Mouse (Mus musculus) embryonic fibroblast, embryonic 13.5 days (primary cell): ENCODE data around the gene Slc22a15.

Experiments
- CTCF ChIP-seq: IDR thresholded peaks from 2 replicates; pipeline ENCODE4 v1.5.1; 2011; ENCODE audit warnings: mild to moderate bottlenecking, control low read depth, low read length, moderate library complexity, borderline replicate concordance; ENCODE audit not compliant: insufficient read depth
- POLR2A ChIP-seq: IDR thresholded peaks from 2 replicates; pipeline ENCODE4 v1.6.1; 2011; ENCODE audit warnings: low read depth, mild to moderate bottlenecking, control low read depth, low read length, moderate library complexity

DNA sequence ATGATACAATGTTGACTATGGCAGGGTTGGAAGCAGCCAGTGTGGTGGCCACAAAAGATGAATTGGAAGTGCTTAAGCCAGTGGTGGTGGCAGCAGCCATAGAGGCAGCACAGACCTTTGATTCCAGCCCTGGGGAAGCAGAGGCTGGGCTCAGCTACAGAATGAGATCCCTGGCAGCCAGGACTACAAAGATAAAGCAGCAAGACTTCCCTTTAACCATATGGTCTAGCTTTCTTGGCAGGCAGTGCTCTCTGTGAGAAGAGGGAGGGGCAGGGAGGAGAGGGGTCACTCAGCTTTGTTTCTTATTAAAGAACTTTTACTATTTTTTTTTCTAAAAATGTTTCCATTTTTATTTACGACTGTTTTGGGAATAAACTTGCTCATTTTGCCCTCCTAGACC lies 1.4 kb upstream of the Slc22a15 start:
- TF ChIP-seq CTCF (no peak), POLR2A (no peak)
